Mouse (Mus musculus) 3T3-L1 (cell line): Measurements from ENCODE around the gene Hoxa7.

Experiments
- DNase-seq: peaks from one replicate; pipeline ENCODE4 v3.0.0-alpha.2; 2015; ENCODE audit warnings: low read depth, low spot score

The Hoxa7 gene

DNA sequence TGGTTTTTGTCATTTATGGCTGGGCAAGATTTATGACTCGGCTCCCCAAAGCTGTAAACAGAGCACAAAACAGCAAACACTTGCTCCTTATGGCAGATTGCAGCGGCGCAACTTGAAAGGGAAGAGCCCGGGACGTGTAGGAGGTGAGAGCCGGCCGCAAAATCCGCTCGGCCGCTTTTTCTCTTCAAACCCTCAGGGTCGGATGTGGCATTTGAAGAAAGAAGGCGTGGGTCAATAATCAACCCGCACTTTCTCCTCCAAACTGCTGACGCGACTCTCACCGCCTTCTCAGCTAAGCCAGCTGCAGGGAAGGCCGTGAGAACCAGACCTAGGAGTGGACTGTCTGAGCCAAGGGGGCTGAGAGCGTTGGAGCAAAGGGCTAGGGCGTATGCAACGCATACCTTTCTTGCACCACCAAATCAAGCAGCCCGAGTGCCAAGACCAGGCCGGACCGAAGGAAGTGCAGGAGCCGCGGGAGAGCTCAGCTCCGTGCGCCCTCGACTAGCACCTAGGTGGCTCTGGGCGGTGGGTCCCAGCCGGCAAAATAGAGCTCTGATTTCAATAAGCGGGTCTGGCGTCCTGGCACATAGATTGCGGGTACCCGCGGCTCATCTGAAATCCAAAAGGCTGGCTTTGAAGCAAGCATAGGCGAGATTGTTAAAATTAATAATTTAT is 44.5 kb downstream of the Hoxa7 start, which contains the start of gene 5730596B20Rik:
Gene 5730596B20Rik (plus strand): TSS at position 438 of the 675 bp plus-strand sequence.
- DNase-seq, result peak; percentile 71

DNA sequence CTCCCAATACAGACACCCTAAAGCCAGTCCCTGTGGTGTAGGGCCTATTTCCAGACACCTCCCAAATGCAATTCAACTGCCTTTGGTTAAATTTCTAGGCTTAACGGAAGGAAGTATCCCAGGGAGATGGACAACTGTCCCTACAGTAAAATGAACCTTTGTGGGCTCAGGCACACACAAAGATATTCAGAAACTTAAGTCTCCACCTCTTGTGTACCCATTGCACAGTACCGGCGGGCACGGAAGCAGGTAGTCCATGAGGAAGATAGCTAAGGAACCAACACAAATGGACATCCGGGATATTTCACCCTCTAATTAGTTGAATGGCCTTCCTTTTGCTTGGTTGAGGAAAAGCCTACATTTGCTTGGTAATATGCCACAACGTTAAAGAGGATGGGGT is 45.3 kb downstream of the Hoxa7 start:
- DNase-seq, result no peak

DNA sequence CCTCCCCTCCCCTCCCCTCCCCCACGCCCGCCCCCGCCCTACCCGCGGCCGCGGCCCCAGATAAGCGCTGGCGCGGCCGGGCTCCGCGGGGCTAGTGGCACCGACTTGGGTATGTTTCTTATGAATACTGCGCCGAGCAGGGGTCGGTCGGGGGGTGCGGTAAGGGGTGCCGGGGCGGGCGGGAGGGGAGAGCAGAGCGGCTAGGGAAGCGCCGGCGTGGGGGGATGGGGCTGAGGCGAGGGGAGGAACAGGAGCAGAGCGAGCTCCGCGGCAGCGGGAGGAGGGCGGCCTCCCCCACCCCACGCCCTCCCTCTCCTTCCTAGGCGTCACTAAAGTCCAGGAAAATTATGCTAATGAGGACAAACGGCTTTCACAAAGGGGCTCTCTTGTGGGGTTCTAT is 45.8 kb downstream of the Hoxa7 start:
- no peak for DNase-seq

DNA sequence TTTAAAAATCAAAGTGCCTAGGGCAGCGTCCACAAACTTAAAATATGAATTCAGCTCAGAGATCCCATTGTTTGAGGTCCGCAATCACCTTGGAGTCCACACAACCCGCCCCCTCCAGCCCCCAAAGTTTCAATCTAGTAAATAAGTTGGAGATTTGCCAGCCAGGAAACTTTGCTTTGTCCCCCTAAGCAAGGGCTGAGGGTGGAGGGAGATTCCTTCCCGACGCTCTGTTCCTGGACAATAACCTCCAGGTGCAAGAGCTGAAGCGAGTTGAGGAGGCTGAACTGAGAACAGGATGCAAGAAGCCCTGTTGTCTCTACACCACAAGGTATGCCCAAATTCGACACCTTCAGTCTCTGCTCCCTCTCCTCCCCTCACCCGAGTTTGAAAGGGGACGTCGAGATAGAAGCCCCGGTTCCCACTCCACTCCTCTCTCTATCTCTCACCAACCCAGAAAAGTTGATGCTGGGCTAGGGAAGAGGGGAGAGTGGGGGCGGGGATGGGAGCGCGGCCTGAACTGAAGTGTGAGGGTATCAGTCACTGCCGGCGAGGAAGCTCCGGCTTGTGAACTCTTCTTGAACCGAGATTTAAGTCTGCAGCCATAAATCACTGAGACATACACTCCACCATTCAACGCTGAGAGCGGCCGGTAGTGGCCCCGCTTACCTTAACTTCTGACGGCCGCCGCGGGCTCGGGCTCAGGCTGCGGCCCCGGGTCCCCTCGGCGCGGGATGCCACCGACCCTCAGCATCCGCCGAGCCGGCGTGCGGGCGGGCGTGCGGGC is 46.5 kb downstream of the Hoxa7 start:
- DNase-seq, result peak; percentile 64

DNA sequence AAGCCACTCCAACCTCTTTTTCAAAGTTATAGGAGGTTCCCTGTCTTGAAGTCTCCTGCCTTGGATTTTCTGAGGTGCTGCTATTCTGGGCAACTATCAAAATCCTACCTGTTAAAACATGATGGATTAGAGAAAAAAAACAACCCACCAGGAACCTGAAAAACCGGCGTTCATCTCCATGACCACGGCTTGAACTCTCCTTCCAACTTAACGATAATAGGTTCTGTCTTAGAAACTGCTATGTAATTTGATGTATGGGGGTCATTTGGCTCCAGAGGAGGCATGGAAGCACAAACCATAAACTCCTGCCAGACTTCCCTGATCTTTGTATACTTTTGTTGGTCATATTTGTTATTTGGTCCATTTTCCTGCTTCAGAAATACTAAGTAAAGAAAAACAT is 48.0 kb downstream of the Hoxa7 start:
- no peak for DNase-seq

DNA sequence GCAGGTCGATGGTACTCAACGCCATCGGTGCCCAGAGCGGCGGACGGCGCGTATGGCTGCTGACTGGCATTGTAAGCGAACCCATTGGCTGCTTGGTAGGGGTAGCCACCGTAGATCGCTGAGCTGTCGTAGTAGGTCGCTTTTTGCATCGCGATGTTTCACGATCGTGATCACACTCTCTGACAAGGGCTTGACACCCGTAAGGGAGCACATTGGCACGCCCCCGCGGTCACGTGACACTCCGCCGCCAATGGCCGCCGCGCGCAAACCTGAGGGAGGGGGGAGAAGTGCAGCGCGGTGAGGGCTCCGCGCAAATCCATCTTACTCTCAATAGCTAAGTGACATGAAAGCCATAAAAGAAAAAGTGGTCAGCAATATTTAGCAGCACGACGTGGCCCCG is 49.2 kb downstream of the Hoxa7 start:
- peak; percentile 96 for DNase-seq

DNA sequence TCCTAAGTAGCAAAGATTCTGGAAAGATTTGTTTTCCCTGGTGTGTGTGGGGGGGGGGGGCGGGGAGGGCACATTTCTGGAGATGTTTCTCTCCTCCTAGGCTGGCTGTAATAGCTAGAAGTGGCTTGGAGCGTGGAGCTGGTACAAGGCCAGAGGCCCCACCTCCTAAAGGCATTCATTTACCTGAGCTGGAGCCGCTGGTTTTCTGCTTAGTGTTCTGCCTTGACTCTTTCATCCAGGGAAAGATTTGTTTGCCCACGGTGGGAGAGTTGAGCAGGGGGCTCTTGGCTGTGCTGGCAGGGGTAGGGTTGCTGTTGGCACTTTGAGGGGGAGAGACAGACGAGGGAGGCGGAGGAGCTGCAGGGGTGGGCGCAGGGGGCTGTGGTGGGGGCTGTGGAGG is 49.7 kb downstream of the Hoxa7 start:
- no peak for DNase-seq

DNA sequence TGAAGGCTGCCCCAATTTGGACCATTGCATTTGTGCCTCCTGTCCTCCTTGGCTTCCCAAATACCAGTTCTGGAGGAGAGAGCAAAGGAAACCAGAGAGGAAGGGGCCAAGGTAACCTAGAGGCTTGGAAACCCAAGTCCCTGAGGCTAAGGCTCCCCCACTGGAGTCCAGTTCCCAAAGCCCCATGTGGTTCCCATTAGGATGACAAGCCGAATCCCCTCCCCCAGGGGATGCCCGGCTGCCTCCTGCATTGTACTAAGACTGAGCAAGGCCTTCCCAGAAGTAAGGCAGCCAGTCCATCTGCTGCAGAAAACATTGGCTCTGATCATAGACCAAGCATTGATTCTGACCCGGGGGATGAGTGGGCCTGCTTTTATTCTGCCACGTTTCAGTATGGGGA is 50.3 kb downstream of the Hoxa7 start:
- peak; percentile 91 for DNase-seq

DNA sequence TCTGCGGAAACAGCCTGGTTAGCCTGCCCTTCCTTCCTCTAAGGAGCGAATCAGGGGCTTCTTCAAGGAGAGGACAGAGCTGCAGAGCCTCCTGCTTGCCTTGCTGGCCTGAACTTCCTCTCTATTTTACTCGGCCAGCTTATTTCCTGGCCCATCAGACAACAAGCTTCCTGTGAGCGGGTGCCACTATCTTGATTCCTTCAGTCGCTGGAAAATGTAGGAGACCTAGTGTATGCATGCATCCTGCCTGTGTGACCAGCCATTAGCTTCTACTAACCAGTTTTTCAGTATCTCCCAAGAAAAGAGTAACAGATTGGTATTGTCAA is 50.8 kb downstream of the Hoxa7 start:
- DNase-seq, result peak; percentile 51

DNA sequence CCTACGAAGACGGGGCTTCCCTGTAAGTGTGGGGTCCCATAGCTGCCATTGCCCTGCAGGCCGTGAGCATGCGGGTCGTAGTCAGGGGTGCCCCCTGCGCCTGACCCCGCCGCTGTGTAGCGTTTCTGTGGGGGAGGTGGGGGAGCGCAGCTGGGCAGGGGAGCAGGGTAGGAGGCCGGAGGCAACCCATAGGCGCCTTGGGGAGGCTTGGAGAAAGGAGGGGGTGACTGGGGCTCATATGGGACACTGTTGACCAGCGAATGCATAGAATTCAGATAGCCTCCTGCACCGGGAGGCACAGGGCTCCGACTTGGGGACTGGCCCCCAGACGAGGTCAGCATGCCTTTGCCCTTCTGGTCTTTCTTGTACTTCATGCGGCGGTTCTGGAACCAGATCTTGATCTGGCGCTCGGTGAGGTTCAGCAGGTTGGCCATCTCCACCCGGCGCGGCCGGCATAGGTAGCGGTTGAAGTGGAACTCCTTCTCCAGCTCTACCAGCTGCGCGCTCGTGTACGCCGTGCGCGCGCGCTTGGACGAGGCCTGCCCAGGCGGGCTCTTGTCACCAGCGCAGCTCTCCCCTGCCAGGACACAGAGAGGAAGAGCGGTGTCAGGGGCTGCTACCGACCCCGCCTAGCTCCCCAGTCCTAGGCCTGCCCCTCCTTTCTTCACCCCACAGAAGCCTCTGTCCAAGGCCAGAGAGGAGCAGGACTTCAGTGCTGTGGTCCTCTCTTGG is 51.3 kb downstream of the Hoxa7 start:
- no peak for DNase-seq

DNA sequence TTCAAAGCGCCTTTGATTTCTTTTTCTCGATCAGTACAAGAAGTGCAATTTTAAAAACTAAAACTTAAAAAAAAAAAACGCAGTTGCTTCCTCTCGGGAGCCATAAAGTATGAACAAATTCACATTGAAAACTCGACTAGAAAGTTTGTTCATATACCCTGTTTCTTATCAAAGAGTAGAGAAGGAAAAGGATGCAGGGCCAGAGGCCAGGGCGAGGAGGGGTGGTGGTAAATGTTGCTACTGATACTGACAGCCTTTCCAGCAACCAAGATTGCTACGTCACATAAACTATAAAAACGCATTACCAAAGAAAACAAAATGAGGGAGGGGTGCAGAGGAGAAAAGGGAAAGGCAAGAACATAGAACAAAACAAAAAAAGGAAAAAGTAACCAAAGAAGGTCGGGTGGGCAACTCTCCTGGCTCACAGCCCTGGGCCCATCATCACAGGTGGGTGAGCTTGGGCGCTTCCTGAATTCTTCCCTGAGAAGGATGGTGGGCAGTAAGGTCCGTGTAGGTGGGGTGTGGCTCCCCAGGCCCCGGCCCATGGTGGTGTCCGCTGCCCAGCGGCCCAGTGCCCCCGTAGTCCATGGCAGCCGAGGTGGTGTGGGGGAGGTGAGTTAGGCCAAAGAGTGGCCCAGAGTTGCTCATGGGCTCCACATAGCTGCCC is 52.0 kb downstream of the Hoxa7 start:
- peak; percentile 45 for DNase-seq

DNA sequence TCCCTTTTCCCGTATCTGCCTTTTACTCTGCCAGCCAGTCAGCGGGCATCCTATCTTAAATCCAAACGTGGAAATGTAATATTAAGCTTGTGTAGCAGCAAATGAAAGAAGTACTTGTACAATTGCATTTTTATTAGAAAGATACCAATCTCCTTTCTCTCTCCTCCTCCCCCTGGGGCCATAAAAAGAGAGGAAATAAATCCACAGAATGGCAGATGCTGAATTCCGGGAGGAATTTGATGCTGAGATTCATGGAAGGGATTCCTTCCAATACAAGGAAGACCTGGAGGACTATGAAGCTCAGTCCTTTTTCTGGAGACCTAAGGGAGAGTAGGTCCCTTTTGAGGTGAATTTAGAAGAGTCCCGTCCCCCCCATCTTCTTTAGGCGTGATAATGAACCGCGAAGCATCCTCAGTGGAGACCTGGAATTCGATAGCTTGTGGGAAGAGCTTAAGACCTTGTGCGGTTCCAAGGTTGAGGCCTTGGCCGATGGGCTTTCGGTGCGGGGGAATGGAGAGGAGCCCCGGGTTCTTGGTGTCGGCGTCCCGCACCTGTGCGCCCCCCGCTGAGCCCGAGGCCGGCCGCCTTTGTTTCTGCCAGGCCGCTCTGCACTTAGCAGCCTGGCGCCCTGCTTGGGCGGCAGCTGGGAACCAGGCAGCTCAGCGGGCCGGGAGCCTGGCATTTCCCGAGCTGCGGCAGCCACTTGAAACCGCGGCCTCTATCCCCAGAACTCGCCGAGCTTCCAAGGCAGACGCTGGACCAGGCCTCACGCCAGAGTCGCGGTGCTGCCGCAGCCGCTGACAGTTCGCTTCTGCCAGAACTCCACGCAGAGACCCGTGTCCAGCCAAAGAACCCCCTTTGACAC is 53.2 kb downstream of the Hoxa7 start:
- peak; percentile 67 for DNase-seq

DNA sequence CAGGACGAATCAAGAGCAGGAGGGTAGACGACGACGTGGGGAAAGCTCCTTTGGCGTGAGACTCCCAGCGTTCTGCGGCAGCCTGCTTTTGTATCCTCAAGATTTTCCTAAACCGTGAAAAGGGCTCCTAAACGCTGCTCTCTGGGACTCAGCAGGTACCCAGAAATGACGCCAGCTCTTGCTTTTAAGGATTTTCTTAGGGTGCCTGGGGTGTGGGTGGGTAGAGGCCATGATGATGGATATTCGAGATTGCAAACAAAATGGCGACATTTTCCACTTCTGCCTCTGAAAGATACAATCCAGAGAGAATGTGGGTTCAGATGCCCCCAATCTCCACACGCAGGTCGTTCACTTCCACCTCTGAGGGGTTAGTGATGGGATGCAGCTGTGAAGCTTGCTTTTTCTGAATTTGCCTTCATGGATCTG is 53.9 kb downstream of the Hoxa7 start:
- DNase-seq, result peak; percentile 66

DNA sequence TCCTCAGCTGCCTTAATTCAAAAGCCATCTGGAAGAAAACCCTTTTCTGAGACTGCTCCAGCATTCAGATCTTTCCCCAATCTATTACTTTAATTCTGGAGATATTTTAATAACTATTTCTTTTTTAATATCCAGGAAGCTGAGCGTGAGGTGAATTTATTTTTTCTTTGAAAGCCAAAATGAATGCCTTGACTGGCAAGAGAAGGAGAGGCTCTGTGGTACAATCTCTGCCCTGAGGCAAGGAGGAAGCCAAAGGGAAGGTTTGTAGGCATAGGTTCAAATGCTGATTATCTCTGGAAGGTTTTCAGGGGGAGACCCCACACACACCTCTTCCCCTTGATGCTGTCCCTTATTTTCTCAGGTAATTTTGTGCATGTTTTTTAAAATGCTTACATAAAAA is 54.5 kb downstream of the Hoxa7 start:
- peak; percentile 57 for DNase-seq

DNA sequence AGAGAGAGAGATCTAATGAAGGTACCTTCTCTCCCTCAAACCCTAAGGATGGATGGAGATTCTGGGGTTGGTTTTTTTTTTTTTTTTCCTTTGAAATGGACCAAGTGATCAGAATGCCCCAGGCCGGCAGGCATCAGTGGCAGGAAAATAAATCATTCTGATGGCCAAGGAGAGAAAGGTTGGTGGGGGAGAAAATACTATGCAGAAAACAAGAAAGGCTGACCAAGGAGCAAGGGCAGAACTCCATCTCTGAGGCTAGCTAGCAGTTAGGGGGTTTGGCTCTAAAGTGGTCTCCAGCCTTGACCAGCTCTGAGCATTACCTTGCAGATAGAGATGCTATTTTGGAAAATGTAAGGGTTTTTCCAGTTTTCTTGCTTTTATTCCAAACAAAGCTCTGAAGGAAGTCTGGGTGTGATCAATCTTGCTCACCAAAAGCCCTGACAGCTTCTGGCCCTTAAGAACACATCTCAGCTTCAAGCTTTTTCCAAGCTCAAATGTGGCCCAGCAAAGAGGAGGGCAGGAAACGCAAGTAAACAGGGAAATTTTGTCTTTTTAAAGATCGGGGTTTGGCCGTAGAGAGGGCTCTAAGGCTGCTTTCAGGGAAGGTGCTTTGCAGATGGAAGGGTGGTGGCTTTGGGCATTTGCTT is 55.1 kb downstream of the Hoxa7 start:
- DNase-seq, result peak; percentile 81

DNA sequence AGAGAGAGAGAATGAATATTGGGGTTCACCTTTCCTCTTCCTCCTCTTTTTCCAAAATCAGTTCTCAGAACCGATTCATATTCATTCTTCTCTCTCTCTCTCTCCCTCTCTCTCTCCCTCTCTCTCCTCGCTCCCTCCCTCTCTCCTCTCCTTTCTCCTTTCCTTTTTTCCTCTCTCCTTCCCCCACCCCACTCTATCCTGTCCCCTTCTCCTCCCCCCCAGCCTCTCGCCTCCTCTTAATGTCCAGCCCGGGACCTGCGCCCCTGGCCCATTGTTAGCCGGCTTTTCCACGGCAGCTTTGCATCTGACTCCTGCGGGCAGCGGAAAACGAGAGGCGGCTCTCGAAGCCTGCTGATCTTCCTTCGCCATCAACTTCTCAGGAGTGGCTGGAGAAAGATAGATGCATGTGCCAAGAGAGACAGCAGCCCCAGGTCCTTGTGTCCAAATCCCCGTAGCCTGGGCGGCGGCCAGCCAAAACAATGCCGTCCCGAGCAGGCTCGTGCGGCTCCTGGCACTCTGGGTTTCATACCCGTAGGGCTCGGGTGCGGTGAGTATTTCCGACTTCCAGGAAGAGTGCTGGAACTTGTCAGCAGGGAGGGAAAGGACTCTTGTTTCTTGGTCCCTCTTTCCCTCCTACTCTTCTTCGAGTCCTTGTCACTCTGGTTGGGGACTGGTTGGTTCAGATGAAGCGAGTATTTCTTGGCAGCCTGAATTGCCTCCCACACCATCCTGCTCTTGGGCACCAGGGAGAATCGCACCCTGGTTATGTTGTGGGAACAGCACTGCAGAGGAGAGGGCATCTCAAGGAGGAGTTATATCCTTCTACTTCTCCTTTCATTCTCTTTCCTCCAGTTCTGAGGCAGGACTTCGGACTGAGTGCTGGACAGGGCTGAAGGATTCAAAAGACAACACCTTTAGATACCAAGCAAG is 55.9 kb downstream of the Hoxa7 start:
- DNase-seq, result peak; percentile 82

DNA sequence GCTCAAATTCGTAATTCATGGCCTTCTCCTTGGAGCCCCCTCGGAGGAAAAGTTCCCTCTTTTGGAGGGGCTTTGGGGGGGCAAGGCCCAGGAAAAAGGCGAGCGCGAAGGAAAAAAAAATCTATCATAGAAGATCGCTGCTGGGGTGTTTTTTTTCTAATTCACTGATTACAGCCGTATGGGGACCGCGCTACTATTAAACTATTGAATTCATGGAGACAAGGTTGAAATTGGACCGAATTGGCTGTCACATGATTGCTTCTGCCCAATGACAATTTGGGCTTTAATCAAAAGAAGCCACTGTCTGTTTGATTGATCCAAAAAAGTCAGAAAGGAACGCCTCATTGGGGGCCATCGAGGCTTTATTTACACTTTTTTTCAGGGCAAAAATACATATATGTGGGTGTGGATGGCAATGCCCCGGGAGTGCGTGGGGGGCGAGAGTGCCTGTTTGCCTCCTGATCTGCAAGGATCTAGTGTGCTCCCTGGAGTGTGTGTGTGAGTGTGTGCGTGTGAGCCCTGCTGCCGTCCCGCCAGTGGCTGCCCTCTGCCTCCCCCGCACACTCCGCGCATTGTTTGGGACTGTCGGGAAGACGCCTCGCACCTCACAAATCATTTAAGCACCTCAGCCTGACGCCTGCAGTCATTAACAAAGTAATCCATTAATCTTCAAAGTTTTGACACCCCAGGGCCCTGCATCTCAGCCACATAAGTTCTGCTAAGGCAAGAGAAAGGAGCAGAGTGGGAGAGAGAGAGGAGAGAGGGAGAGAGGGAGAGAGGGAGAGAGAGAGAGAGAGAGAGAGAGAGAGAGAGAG is 56.8 kb downstream of the Hoxa7 start, which contains the start of gene Hoxa2:
Gene Hoxa2 (minus strand): TSS at position 206 of the 815 bp plus-strand sequence.
- peak; percentile 90 for DNase-seq
